Mouse (Mus musculus): ENCODE data around the gene Ralgapa2. TPM values are rescaled to one million over a fixed set of nuclear protein-coding genes. Genes with fewer than 3 reads are reported as not detected.
A peak's percentile ranks its signal among the peaks of the same experiment; 100 is the strongest.

Ralgapa2 gene
- polyA plus RNA-seq, 1 experiment: 14.5 TPM

DNA sequence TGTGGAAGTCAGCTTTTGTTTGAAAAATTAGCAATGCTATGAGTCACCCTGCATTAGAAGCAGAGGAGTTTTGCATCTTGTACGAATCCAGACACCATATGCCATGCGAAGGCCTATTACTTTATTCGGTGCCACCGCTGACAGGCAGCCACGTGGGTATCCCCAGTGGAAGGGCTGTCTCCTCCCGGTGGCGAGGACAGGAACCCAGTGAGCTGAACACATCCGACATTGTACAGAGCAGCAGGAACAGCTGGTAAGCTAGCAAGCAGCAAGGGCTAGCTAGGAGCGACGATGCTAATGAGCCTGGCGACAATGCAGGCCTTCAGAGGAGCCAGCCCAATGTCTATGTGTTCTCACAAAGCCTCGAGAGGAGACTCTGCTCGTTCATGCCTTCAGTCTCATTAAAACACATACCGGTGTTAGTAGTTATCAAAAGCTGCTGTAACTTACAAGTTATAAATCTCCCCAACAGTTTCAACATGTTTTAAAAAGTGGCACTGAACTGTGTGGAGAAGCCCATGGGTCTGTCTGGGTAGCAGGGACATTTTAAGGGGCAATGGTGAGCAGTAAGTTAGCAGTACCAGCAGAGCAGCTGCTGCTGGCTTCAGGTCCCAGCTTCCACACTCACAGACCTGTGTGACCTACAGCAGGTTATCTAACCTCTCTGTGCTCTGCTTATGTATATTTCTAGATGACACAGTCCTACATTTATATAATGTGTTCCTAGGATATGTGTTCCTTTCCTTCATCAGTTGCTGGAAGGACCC, 221.1 kb downstream of the Ralgapa2 start:
- TF ChIP-seq POLR2A (IDR thresholded peaks at IDR 0.05; ENCODE audit: borderline replicate concordance, extremely low read depth, insufficient read depth, insufficient read length, poor library complexity, severe bottlenecking) (no peak), CTCF (IDR thresholded peaks at IDR 0.05; ENCODE audit: borderline replicate concordance, extremely low read depth, insufficient read depth, insufficient read length) (peak; percentile 22; the same call in 1 of the 2 replicates)
- DNase-seq (ENCODE audit: low read depth): peak; percentile 97

GRCm38 (mm10) chr2:146290366-146290765, 221.8 kb downstream of the Ralgapa2 start:
- peak; percentile 58 for DNase-seq (ENCODE audit: low read depth)
- TF ChIP-seq CTCF (IDR thresholded peaks at IDR 0.05; ENCODE audit: borderline replicate concordance, extremely low read depth, insufficient read depth, insufficient read length): no peak
- no peak for TF ChIP-seq POLR2A (IDR thresholded peaks at IDR 0.05; ENCODE audit: borderline replicate concordance, extremely low read depth, insufficient read depth, insufficient read length, poor library complexity, severe bottlenecking)

DNA sequence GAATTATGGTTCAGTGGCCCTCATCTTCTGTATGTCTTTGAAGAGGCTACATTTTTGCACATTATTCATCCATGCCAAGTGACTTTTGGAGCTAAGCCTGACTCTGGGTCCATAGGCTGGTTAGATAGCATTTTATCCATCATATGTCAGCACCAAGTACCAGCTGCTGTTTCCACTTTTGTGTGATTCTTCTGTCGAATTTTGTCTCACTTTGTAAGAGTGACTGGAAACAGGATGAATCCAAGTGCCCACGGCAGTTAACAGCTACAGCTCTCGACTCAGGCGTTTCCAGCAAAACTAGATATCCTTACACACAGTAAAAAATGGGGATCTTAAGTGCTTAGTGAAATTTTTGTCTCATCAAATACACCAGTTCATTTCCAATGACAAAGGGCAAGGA, 222.8 kb downstream of the Ralgapa2 start:
- TF ChIP-seq POLR2A (IDR thresholded peaks at IDR 0.05; ENCODE audit: borderline replicate concordance, extremely low read depth, insufficient read depth, insufficient read length, poor library complexity, severe bottlenecking): no peak
- no peak for DNase-seq (ENCODE audit: low read depth)

DNA sequence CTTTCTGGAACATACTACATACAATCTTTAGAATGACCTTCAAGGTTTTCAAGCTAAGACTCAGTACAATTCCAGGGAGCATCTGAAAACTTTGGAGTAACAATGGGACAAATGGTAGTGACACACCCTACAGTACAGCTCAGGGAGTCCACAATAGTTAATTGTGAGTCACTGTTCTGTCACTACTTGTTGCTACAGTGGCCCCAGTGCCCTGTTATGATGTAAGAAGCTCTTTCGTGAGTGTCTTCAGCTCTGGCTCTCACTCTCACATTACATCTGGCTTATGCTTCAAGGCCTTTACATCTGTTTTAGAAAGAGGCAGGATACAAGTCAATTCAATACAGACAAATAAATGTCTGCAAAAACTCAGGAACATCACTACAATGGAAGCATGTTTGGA, 223.8 kb downstream of the Ralgapa2 start:
- TF ChIP-seq CTCF (IDR thresholded peaks at IDR 0.05; ENCODE audit: borderline replicate concordance, extremely low read depth, insufficient read depth, insufficient read length): no peak
- no peak for TF ChIP-seq POLR2A (IDR thresholded peaks at IDR 0.05; ENCODE audit: borderline replicate concordance, extremely low read depth, insufficient read depth, insufficient read length, poor library complexity, severe bottlenecking)
- no peak for DNase-seq (ENCODE audit: low read depth)

- peak; percentile 88 for DNase-seq (ENCODE audit: low read depth)
- no peak for TF ChIP-seq POLR2A (IDR thresholded peaks at IDR 0.05; ENCODE audit: borderline replicate concordance, extremely low read depth, insufficient read depth, insufficient read length, poor library complexity, severe bottlenecking)
- no peak for TF ChIP-seq CTCF (IDR thresholded peaks at IDR 0.05; ENCODE audit: borderline replicate concordance, extremely low read depth, insufficient read depth, insufficient read length)
Measured at GRCm38 (mm10) chr2:146287531-146287930, 224.6 kb downstream of the Ralgapa2 start.

DNA sequence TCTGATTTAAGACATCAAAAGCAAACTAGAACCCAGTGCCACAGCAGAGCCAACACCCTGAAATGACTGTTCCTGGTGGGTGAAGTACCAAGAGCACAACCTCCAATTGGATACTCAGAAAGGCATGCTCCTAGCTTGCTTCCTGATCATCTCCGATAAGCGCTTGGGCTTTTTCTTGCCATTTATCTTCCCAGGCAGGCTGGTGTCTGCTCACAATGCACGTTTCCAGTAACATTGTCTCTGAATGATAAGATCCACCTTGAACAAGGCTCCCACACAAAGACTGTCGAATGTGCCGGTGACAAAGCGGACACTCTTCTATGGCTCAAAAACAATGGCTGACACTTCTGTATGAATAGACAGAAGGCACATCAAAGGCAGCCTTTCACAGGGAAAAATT, 230.8 kb downstream of the Ralgapa2 start:
- peak; percentile 61 for DNase-seq (ENCODE audit: low read depth)
- TF ChIP-seq POLR2A (IDR thresholded peaks at IDR 0.05; ENCODE audit: borderline replicate concordance, extremely low read depth, insufficient read depth, insufficient read length, poor library complexity, severe bottlenecking) (no peak), CTCF (IDR thresholded peaks at IDR 0.05; ENCODE audit: borderline replicate concordance, extremely low read depth, insufficient read depth, insufficient read length) (no peak)

GRCm38 (mm10) chr2:146280921-146281274, 231.2 kb downstream of the Ralgapa2 start:
- DNase-seq (ENCODE audit: low read depth): peak; percentile 76
- TF ChIP-seq POLR2A (IDR thresholded peaks at IDR 0.05; ENCODE audit: borderline replicate concordance, extremely low read depth, insufficient read depth, insufficient read length, poor library complexity, severe bottlenecking): no peak

DNA sequence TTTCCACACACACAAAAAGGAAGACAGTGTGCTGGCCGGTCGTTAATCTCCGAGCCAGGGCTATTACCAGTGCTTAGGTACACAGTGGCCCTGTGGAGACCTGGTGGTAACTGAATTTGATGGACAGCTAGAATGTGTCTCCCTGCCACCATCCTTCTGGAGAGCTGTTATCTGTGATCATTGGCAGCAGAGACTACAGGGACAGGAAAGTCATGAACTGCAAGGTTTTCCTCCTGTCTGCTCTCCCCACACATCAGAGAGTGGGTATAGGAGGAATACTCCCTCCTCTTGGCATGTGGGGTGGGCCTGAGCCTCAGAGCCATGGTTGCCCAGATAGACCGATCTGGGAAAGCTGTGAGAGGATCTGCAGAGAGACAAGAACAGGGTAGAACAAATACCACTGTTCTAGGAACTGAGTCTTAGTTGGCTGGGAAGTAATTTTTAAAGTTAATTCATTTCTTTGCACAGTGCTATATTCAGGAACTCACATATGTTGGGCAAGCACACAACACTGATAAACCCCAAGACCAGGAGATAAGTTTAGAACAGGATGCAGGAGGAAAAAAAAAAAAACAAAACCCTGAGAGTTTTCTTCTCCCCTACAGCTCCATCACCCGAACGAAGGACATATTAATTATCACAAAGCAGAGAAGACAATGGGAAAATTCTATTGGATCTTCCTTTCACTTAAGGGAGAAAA, 231.8 kb downstream of the Ralgapa2 start:
- no peak for DNase-seq (ENCODE audit: low read depth)
- no peak for TF ChIP-seq POLR2A (IDR thresholded peaks at IDR 0.05; ENCODE audit: borderline replicate concordance, extremely low read depth, insufficient read depth, insufficient read length, poor library complexity, severe bottlenecking)
- no peak for TF ChIP-seq CTCF (IDR thresholded peaks at IDR 0.05; ENCODE audit: borderline replicate concordance, extremely low read depth, insufficient read depth, insufficient read length)

GRCm38 (mm10) chr2:146279430-146280220, 232.5 kb downstream of the Ralgapa2 start:
- no peak for TF ChIP-seq POLR2A (IDR thresholded peaks at IDR 0.05; ENCODE audit: borderline replicate concordance, extremely low read depth, insufficient read depth, insufficient read length, poor library complexity, severe bottlenecking)
- TF ChIP-seq CTCF (IDR thresholded peaks at IDR 0.05; ENCODE audit: borderline replicate concordance, extremely low read depth, insufficient read depth, insufficient read length): no peak
- DNase-seq (ENCODE audit: low read depth): peak; percentile 96

- DNase-seq (ENCODE audit: low read depth): peak; percentile 56
Measured at GRCm38 (mm10) chr2:146278381-146278780, 233.8 kb downstream of the Ralgapa2 start.

GRCm38 (mm10) chr2:146266539-146266938, 245.6 kb downstream of the Ralgapa2 start:
- TF ChIP-seq POLR2A (IDR thresholded peaks at IDR 0.05; ENCODE audit: borderline replicate concordance, extremely low read depth, insufficient read depth, insufficient read length, poor library complexity, severe bottlenecking) (no peak), CTCF (IDR thresholded peaks at IDR 0.05; ENCODE audit: borderline replicate concordance, extremely low read depth, insufficient read depth, insufficient read length) (no peak)
- no peak for DNase-seq (ENCODE audit: low read depth)

More at GRCm38 (mm10) chr2:146278381-146278780, 233.8 kb downstream of the Ralgapa2 start:
- TF ChIP-seq CTCF (IDR thresholded peaks at IDR 0.05; ENCODE audit: borderline replicate concordance, extremely low read depth, insufficient read depth, insufficient read length): no peak
- TF ChIP-seq POLR2A (IDR thresholded peaks at IDR 0.05; ENCODE audit: borderline replicate concordance, extremely low read depth, insufficient read depth, insufficient read length, poor library complexity, severe bottlenecking): no peak
